Mouse (Mus musculus) hindbrain, embryonic 11.5 days (tissue): ENCODE results near the gene Pin1. TPM values are rescaled to one million over a fixed set of nuclear protein-coding genes. Genes with fewer than 3 reads are reported as not detected.
A peak's percentile ranks its signal among the peaks of the same experiment; 100 is the strongest.

ENCODE experiments used
- ATAC-seq: fragments of 200-750 bp; cut with Nextera tagmentation; 2 replicates; pipeline ENCODE4 v1.8.0; 2017; ENCODE audit warnings: mild to moderate bottlenecking, moderate TSS enrichment, moderate library complexity; ENCODE audit not compliant: low FRiP score
- DNase-seq: peaks from one replicate; pipeline ENCODE4 v3.0.0-alpha.2; 2015; ENCODE audit warnings: low spot score
- H3K27ac ChIP-seq: fragments of 300-500 bp; sonication (generic); 2 replicates; pipeline ENCODE4 v1.5.1; 2014; ENCODE audit warnings: mild to moderate bottlenecking, low read depth, low read length
- H3K27me3 ChIP-seq: fragments of 300-500 bp; sonication (generic); 2 replicates; pipeline ENCODE4 v1.6.1; 2014; ENCODE audit warnings: mild to moderate bottlenecking, low read length, moderate library complexity, mixed read lengths; ENCODE audit not compliant: control insufficient read depth, insufficient read depth
- H3K36me3 ChIP-seq: fragments of 300-500 bp; sonication (generic); 2 replicates; pipeline ENCODE4 v1.6.1; 2014; ENCODE audit warnings: mild to moderate bottlenecking, low read length, moderate library complexity, mixed read lengths; ENCODE audit not compliant: control insufficient read depth, insufficient read depth
- H3K4me1 ChIP-seq: fragments of 300-500 bp; sonication (generic); replicated peaks from 2 replicates; pipeline ENCODE4 v1.6.1; 2014; ENCODE audit warnings: low read length, mixed read lengths; ENCODE audit not compliant: control insufficient read depth, insufficient read depth
- H3K4me2 ChIP-seq: fragments of 300-500 bp; sonication (generic); replicated peaks from 2 replicates; pipeline ENCODE4 v1.6.1; 2014; ENCODE audit warnings: mild to moderate bottlenecking, low read depth, low read length
- H3K4me3 ChIP-seq: fragments of 300-500 bp; sonication (generic); 2 replicates; pipeline ENCODE4 v1.5.1; 2014; ENCODE audit warnings: low read depth, low read length
- H3K9ac ChIP-seq: fragments of 300-500 bp; sonication (generic); 2 replicates; pipeline ENCODE4 v1.6.1; 2014; ENCODE audit warnings: low read depth, low read length
- H3K9me3 ChIP-seq: fragments of 300-500 bp; sonication (generic); 2 replicates; pipeline ENCODE4 v1.6.1; 2016; ENCODE audit warnings: low read length; ENCODE audit not compliant: control insufficient read depth
- WGBS: fragments of 180-500 bp; shearing (Covaris S2); extraction: QIAGEN DNeasy Blood & Tissue Kit; methylation state at CpG from one replicate; pipeline ENCODE4 v1.1.7; 2014; 5-methylcytosine and 5-hydroxymethylcytosine counted together
- polyA plus RNA-seq: library from polyadenylated mRNA; unstranded; fragments of >200 nt; fragmentation: Nextera tagmentation; extraction: Ambion mirVana; gene quantifications from 2 replicates; pipeline ENCODE4 v1.2.1, GENCODE M21; 2014

The Pin1 gene
- polyA plus RNA-seq, 1 experiment from 2014 or later: 65.2 TPM

GRCm38 (mm10) chr9:20636256-20636655 lies 15.6 kb upstream of the Pin1 start:
- no peaks in the 10 kb centered on the region for H3K4me1 ChIP-seq
- 78% methylated on average over 3 of the region's 3 CpGs for WGBS
- H3K4me3 ChIP-seq: no peak overlapping the region
- no peaks in the 10 kb centered on the region for H3K9me3 ChIP-seq
- DNase-seq: no peak
- no peak overlapping the region for H3K4me2 ChIP-seq
- no peak overlapping the region for H3K9ac ChIP-seq
- H3K36me3 ChIP-seq: no peaks in the 10 kb centered on the region; the same call in 1 of the 2 replicates
- H3K27me3 ChIP-seq: no peaks in the 10 kb centered on the region
- no peak overlapping the region for H3K27ac ChIP-seq
- ATAC-seq: no peak

- Histone ChIP-seq H3K4me3 (no peak overlapping the region), H3K9ac (no peak overlapping the region), H3K27ac (no peak overlapping the region), H3K4me1 (peaks cover 2% of the 10 kb centered on the region; the same call in 1 of the 2 replicates), H3K9me3 (no peaks in the 10 kb centered on the region), H3K4me2 (no peak overlapping the region), H3K36me3 (no peaks in the 10 kb centered on the region; the same call in 1 of the 2 replicates), H3K27me3 (no peaks in the 10 kb centered on the region)
- WGBS: 83% methylated on average over 2 of the region's 2 CpGs
- DNase-seq: no peak
- no peak for ATAC-seq
These were observed 15.1 kb upstream of the Pin1 start for GRCm38 (mm10) chr9:20636790-20637189.

- DNase-seq (no peak), ATAC-seq (no peak)
- Histone ChIP-seq H3K4me3 (no peak overlapping the region), H3K4me1 (peaks cover 2% of the 10 kb centered on the region; the same call in 1 of the 2 replicates), H3K27ac (no peak overlapping the region), H3K9me3 (no peaks in the 10 kb centered on the region), H3K36me3 (no peaks in the 10 kb centered on the region; the same call in 1 of the 2 replicates), H3K27me3 (no peaks in the 10 kb centered on the region), H3K9ac (no peak overlapping the region), H3K4me2 (no peak overlapping the region)
- WGBS: 95% methylated on average over 19 of the region's 19 CpGs
These were observed 13.3 kb upstream of the Pin1 start for GRCm38 (mm10) chr9:20638552-20638951.

GRCm38 (mm10) chr9:20639486-20639885 lies 12.4 kb upstream of the Pin1 start:
- no peak overlapping the region for H3K4me3 ChIP-seq

GRCm38 (mm10) chr9:20641501-20641900 lies 10.4 kb upstream of the Pin1 start:
- no peaks in the 10 kb centered on the region for H3K27me3 ChIP-seq
- H3K4me2 ChIP-seq: peak overlapping the region; percentile 97
- 0 out of 2 replicates have a peak overlapping the region, but pooled peaks have one; percentile 17 for H3K27ac ChIP-seq
- H3K4me3 ChIP-seq: peak overlapping the region; percentile 83
- ATAC-seq: no peak
- H3K9ac ChIP-seq: peak overlapping the region; percentile 84
- WGBS: 35% methylated on average over 6 of the region's 6 CpGs
- H3K4me1 ChIP-seq: peaks cover 2% of the 10 kb centered on the region; the same call in 1 of the 2 replicates
- H3K9me3 ChIP-seq: no peaks in the 10 kb centered on the region
- DNase-seq: no peak
- no peaks in the 10 kb centered on the region; the same call in 1 of the 2 replicates for H3K36me3 ChIP-seq

More at GRCm38 (mm10) chr9:20639486-20639885, 12.4 kb upstream of the Pin1 start:
- Histone ChIP-seq H3K9me3 (no peaks in the 10 kb centered on the region), H3K4me1 (peaks cover 2% of the 10 kb centered on the region; the same call in 1 of the 2 replicates), H3K27me3 (no peaks in the 10 kb centered on the region), H3K9ac (no peak overlapping the region), H3K36me3 (no peaks in the 10 kb centered on the region; the same call in 1 of the 2 replicates), H3K27ac (no peak overlapping the region), H3K4me2 (no peak overlapping the region)
- WGBS: 95% methylated on average over 4 of the region's 4 CpGs
- DNase-seq (no peak), ATAC-seq (no peak)

GRCm38 (mm10) chr9:20642101-20642895 lies 9.6 kb upstream of the Pin1 start, which contains the start of gene Ubl5:
Ubl5 (plus strand) TSS chr9:20642878.
- peak within 1 kb of the TSS; percentile 97 for H3K4me2 ChIP-seq
- H3K27me3 ChIP-seq: no peaks in the 10 kb centered on the region
- ATAC-seq (peak; percentile 89), DNase-seq (peak; percentile 93)
- peaks cover 2% of the 10 kb centered on the region; the same call in 1 of the 2 replicates for H3K4me1 ChIP-seq
- H3K4me3 ChIP-seq: peak within 1 kb of the TSS; percentile 83
- no peaks in the 10 kb centered on the region; the same call in 1 of the 2 replicates for H3K36me3 ChIP-seq
- peak within 1 kb of the TSS; percentile 92 for H3K27ac ChIP-seq
- WGBS: under 1% methylated on average over 51 of the region's 51 CpGs
- no peaks in the 10 kb centered on the region for H3K9me3 ChIP-seq
- peak within 1 kb of the TSS; percentile 84 for H3K9ac ChIP-seq

GRCm38 (mm10) chr9:20642896-20643466 lies 8.9 kb upstream of the Pin1 start:
- Histone ChIP-seq H3K9ac (peak overlapping the region; percentile 49), H3K4me1 (peaks cover 2% of the 10 kb centered on the region; the same call in 1 of the 2 replicates), H3K36me3 (no peaks in the 10 kb centered on the region; the same call in 1 of the 2 replicates), H3K4me3 (peak overlapping the region; percentile 83), H3K9me3 (no peaks in the 10 kb centered on the region), H3K27me3 (no peaks in the 10 kb centered on the region), H3K27ac (peak overlapping the region; percentile 92), H3K4me2 (peak overlapping the region; percentile 97)
- ATAC-seq (peak; percentile 87), DNase-seq (peak; percentile 90)
- WGBS: under 1% methylated on average over 30 of the region's 30 CpGs

GRCm38 (mm10) chr9:20643781-20644180 lies 8.1 kb upstream of the Pin1 start:
- H3K27ac ChIP-seq: 0 out of 2 replicates have a peak overlapping the region, but pooled peaks have one; percentile 92
- no peaks in the 10 kb centered on the region for H3K27me3 ChIP-seq
- H3K36me3 ChIP-seq: no peaks in the 10 kb centered on the region; the same call in 1 of the 2 replicates
- H3K4me1 ChIP-seq: peaks cover 2% of the 10 kb centered on the region; the same call in 1 of the 2 replicates
- H3K9me3 ChIP-seq: no peaks in the 10 kb centered on the region
- 14% methylated on average over 13 of the region's 13 CpGs for WGBS
- DNase-seq (peak; percentile 19), ATAC-seq (no peak)
- peak overlapping the region; percentile 97 for H3K4me2 ChIP-seq
- peak overlapping the region; percentile 49 for H3K9ac ChIP-seq
- H3K4me3 ChIP-seq: peak overlapping the region; percentile 83
